Mouse (Mus musculus): ENCODE measurements at regions not wholly inside any gene's neighbourhood (a gene's known extent, or its start where the extent isn't known, plus 50 kb on each side); places are given as distances from the start of the nearest gene placed in this dataset.

GRCm38 (mm10) chr17:14501341-14501740 is 192.7 kb downstream of the Thbs2 start:
- no peak for TF ChIP-seq CTCF (IDR thresholded peaks at IDR 0.05; ENCODE audit: insufficient read depth, low read length)
- no peak for TF ChIP-seq POLR2A (IDR thresholded peaks at IDR 0.05; ENCODE audit: borderline replicate concordance, extremely low read depth, low read depth, low read length)

Data from lung, adult 2 months (tissue).